Mouse (Mus musculus) frontal cortex, postnatal 25 days (tissue): ENCODE measurements at regions not wholly inside any gene's neighbourhood (a gene's known extent, or its start where the extent isn't known, plus 50 kb on each side); places are given as distances from the start of the nearest gene placed in this dataset.

Experiments
- DNase-seq, 2 experiments: peaks; one replicate each; pipeline ENCODE4 v3.0.0; 2022; ENCODE audit warnings: low spot score in 2 of 2

DNA sequence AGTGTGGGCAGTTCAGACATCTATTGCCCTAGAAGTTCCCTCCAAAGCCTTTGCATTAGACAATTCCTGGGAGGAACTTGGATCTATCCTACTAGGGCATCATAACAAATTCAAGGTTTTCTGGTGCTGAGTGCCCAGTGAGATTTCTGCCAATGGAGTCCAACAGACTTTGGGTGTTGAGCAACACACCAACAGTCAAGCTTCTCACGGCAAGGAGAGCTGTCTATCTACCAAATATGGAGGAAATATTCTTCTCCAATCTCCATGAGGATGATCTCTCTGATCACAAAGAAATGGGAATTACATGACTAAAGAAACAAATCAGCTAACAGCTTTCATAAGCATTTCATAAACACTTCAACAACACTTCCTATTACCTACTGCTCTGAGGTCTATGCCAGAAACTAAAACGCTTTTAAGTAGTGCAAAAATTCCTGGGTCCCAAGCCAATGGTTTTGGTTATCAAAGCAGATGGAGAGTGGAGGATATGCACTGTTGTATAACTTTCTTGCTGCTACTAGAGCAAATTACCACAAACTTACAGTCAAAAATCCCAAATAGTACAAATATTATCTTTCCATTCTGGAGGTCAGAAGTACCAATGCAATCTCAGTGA, 351.8 kb upstream of the Atp2b1 start:
- no peak for DNase-seq

DNA sequence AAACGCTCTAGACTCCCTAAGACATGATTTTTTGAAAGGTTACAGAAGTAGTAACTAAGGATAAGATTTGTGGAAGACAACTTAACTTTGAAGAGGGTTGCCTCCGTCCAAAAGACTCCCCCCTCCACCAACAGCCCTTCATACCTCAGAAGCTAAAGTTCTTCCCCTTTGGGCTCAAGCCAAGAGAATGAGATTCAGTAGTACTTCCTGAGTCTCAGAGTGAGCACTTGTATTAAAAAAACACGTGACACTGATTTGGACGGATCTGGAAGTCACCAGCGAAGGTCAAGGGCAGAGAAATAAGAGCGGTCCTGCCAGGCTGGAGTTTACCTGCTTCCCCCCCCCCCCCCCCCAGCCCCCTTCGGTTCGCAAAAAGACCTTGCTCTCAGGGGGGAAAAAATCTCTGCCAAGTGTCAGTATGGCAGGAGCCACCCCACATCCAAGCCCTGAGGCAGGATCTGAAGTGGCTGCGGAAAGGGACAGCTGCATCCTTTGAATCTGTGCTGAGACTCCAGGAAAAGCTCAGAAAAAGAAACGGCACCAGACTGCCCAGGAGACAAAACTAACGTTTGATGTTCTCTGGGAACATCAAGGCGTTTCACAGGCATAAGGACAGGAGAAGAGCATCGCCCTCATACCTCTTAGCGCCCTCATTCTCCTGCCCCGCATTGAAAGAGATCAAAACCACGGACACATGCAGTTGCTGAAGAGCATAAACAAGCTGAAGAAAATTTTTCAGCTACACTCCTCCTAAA, 341.2 kb upstream of the Atp2b1 start:
- DNase-seq = no peak

DNA sequence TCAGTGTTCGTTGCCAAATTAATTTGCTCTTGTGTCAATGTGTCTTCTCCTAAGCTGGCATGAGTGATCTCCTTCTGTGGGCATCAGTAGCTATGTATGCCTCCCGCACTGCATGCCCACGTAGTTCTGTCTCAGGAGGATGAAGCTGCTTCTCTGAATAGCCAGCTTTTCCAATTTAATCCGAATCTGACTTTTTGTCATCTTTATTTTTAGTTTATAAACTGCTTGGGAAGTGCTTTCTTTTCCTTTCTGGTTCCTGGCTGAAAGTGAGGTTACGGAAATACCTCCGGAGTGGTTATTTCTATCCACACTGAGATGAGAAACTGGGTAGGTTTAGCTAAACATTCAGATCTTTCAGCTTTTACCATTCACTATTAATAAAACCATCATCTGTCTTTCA, 337.2 kb upstream of the Atp2b1 start:
- no peak for DNase-seq

DNA sequence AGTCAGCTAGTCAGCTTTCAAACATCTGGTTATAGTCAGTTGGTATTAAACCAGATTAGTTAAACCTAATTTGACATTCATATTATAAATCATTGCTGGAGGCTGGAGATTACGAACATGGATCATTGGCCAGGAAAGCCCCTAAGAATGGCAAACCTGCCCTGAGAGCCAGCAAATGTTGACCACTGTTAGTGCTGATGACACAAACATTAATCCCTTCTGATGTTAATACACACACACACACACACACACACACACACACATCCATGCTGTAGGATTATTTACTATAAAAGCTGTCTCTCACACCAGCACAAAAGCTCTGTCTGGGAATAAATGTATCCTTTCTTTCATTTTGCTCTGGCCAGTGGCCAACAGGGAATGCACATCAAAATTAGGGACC, 329.4 kb upstream of the Atp2b1 start:
- no peak for DNase-seq

DNA sequence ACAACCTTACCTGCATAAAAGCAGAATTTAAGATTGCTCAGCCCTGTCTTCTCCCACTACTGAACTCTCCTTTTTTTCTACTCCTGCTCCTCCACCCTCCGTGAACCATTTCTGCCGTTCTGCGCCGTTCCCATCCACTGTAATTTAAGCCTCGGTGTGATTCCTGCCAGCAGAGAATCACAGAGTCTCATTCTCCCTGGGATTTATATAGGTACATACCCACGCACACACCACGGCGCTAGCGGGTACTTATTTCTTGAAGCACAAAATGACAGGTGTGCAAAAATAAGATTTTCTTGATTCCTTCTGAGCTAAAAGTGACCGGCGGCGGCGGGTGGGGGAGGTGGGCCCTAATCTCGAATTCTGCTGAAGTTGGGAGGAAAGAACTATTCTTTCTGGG, 324.5 kb upstream of the Atp2b1 start:
- peak in 1 of 2 experiments; percentile 34 for DNase-seq

DNA sequence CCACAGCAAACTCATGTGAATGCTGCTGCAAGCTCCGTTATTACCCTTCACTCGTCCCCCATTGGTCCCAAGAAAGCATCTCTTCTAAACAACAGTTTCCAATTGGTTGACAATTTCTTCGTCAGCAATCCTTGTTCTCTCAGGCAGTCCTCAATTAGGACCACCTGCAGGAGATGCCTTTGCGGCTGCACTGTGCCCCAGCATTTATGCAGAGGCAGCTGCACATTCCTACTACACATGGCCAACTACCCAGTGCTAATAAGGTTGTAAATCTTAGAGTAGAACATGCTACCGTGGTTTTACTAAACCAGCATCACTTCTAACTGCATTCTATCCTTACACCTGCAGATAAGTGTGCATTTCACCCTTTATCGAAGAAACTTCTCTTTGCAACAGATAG, 322.1 kb upstream of the Atp2b1 start:
- no peak for DNase-seq

DNA sequence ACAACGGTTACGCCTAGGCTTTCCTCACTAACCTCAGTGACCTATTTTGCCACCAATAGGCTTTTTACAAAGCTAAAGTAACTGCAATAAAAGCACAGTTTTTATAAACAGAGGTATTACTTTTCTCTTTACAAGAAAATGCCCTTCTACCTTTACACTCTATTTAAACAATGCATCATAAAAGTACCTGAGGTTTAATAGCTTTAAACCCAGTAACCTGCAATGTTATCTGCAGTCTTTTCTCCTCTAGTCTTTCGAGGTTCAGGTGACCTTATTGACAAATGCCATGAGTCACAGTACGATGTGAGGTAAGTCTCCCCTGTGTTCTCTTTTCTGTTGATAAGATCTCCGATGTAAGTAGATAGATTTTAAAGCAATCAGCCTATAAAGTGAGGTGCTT, 320.3 kb upstream of the Atp2b1 start:
- no peak for DNase-seq

DNA sequence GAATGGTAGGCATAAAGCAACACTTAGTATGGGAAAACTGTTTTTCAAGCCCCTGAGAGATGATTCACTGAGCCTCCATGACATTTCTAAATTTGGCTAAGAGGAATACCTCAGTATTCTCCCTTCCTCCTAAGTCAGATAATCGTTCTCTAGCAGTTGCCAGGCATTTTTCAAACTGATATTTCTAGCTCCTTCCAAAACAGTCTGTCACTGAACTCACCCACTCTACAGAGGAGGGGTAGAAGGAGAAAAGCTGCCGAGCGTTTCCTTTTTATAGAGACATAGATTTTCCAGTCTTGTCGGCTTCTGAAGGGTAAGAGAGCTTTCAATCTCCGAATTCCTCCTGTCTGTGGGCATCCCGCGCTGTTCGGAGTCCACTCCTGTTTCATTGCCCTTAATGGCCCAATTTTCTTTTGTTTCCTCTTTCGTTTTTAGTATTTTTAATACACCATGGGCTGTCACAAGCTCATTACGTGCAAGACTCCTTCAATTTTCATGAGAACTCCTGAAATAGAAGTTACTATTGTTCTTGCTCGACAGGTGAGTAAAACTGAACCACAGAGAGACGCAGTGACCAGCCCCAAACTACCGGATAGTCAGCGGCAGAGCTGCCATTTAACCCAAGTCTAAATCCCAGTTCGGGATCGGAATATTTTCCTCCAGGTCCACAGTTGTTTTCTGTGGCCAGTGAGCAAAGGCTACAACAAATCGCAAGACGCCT, 305.8 kb upstream of the Atp2b1 start:
- DNase-seq = peak in 1 of 2 experiments; percentile 14

DNA sequence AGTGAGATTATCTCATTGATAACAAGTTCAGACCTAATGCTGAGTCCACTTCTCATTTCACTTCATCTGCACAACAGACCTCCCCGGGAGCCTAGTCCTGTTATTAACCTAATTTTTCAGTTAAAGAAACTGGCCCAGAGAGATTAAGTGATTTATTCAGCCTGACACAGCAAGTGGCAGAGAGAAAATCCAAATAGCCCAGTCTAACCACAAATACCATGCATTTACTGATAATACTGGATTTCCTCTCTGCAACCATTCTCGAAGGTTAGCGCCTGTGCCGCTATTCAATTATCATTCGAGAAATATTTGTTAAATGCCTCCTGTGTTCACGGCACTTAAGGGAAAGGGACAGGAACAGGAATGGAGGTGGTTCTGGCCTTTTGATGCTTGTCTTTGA, 303.5 kb upstream of the Atp2b1 start:
- DNase-seq = no peak

DNA sequence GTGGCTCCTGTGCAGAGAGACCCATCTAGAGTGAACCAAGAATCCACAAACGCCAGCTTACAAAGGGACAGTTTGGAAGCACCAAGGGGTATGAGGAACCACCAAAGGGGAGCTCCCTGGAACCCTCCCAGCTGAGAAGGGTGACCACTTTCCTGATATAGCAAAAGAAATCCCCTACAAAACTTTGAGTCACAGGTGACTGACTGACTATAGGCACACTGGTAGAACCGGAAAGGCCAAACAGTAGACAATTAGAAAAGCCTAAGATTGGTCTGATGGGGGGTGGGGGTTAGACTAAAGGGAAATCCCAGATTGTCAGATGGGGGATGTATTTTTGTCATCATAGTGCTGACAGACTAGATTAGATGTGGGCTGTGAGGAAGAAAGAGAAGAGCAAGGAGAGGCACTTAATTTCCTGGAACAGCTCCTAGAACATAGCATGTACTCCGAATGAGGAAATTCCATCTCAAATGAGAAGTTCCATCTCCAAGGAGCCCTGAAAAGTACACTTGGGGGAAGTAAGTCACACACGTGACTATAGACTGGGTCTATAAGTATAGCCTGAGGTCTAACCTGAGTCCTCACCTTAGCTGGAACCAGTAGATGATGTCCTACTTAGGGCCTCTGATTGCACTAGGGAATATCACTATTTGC, 302.4 kb upstream of the Atp2b1 start:
- DNase-seq = no peak

DNA sequence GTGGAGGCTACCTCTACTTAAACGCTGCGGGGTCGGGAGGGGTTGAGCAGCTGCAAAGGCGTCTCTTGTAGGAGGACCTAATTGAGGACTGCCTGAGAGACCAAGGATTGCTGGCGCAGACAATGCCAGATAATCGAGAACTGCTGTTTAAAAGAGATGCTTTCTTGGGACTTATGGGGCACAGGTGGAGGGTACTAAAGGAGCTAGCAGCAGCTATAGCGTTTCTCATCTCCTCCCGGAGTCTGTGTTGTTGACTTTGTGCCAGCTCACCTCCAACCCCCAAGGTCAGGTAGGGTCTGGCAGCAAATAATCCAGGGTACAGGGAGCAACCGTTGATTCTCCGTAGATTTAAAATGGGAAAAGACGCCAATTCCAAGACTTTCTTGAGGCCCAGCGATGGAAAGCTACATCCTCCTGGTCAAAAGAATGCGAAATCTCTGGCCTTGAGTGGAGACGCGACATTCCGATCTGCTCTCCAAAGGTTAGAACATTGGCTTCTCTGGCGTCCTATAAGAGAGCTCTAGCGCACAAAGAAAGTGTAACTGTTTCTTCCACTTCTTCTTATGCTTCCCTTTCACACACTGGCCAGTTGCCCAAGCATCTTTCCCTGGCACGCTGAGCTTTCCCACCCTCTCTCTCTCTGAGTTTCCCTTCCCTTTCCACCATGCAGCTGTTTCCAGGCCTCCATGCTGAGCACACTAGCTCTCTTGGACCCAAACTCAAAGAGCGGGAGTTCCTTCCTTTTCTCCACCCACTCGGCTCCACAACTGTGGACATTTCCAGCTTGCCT, 295.3 kb upstream of the Atp2b1 start:
- no peak for DNase-seq

DNA sequence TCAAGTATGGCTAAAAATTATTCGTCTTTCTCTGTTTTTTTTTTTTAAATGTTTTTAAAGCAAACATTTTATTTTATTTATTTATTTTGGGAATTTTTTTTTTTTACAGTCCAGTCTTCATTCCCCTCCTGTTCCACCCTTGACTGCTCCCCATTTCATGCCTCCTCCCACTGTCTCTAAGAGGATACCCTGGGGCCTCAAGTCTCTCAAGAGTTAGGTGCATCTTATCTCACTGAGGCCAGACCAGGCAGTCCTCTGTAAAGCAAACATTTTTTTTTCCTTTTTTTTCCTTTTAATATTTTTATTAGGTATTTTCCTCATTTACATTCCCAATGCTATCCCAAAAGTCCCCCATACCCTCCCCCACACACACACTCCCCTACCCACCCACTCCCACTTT, 290.1 kb upstream of the Atp2b1 start:
- DNase-seq = no peak

DNA sequence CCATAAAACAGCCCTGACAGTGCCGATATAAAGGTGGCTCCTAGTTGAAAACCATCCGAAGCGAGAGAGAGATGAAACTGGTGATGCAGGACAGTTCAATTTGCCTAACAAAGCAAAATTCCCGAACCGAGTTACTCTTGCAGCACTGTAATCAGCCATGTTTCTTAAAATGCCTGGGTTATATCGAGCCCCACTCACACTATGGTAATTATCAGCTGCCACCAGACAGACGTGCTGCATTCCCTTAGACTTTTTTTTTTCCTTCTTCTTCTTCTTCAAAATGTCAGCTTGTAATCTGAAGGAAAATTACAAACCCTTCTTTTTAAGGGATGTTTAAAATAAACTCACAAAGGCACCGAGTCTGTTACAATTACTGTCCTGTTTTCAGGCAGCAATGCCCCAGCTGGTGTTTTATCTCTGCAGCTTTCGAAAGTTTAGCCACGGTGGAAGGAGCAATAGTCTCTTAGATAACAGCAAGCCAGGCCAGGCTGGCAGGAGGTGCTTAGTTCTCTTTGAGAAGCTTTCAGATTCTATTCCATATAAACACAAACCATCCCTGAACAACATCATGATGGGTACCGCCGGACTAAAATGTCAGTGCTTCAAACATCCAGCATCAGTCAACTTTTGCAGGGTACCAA, 289.4 kb upstream of the Atp2b1 start:
- no peak for DNase-seq

DNA sequence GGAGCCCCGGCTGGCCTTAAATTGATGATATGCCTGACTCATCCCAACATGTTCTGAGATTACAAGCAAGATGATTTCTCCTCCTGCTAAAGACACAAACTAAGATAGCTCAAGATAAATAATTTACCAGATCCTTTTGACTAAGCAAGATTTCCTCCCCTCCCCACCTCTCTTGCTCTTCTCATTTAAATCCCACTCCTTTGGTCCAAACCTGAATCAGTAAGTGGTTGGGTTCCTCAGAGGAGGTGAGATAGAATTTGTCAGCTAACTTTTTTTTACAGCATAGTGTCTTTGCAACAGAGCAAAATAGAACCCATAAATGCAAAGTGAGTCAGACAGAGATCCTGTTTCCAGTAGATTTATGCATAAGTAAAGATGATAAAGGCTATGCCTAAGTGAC, 286.0 kb upstream of the Atp2b1 start:
- DNase-seq = no peak

DNA sequence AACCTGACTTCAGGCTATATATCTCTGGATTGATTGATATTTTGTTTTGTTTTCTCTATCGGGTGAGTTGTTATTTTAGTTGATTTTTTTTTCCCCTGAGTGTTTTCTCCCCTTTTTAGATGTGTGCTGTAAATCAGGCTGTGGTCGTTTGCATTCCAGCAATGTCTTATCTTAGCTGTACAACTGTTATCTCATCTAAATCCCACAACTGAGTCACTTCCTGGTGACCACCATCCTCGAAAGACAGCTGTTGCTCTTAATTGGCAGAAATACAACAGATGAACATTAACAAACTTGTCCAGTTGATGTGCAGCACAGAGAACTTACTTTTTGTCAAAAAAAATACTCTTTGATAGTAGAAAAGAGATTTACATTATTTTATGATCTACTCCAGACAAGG, 285.0 kb upstream of the Atp2b1 start:
- DNase-seq = no peak

DNA sequence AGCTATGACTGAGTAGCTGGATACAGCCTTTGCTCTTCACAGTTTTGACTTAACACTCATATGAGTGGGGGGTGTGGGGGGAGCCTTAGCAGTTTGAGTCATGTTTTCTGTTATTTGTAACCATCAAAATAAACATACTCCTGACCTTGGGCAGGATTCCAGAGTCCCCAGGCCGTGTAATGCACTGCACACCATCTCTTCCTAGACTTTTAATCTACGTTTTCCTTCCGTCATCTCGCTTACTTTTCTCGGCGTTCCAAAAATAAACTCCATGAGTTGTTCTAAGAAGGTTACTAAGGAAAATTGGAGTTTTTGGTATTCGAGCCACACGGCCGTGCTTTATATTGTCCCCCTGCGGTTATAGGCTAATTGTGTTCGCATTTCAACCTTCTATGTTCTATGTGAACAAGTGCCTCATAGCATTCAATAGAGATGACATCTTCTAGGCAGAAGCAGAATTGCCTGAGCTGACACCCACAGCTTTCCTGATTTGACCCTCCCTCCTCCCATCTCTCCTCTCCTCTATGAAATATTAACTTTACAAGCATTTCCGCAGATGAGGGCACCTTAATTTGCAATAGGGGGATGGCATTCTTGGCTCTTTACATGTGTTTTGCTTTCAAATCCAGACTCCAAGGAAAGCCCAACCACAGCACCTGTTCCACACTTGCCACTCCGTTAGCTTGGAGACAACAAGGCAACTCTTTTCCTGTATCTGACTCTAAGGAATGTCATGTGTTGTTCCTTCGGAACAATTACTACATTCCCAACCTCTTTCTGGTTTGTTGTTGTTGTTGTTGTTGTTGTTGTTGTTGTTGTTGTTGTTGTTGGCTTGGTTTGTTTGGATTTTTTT, 276.2 kb upstream of the Atp2b1 start:
- no peak for DNase-seq

DNA sequence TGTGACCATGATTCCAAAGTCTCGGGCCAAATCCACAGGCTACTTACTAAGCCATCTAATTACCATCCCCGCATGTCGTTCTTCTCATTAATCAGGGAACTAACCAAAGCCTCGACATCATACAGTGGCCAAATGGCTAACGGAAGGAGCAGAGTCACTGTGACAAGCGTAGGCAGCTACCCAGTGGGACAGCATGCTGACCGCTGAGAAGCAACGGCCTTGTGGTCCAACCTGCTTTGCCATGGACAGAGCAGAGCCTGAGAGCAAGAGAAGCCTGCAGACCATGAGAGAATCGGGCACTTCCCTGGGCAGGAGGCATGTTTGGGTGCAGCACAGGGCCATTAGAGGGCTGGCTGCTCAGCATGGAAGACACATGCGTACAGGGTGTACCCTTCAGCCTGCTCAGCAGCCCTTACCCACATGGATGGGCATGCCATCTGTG, 268.5 kb upstream of the Atp2b1 start:
- DNase-seq = no peak

DNA sequence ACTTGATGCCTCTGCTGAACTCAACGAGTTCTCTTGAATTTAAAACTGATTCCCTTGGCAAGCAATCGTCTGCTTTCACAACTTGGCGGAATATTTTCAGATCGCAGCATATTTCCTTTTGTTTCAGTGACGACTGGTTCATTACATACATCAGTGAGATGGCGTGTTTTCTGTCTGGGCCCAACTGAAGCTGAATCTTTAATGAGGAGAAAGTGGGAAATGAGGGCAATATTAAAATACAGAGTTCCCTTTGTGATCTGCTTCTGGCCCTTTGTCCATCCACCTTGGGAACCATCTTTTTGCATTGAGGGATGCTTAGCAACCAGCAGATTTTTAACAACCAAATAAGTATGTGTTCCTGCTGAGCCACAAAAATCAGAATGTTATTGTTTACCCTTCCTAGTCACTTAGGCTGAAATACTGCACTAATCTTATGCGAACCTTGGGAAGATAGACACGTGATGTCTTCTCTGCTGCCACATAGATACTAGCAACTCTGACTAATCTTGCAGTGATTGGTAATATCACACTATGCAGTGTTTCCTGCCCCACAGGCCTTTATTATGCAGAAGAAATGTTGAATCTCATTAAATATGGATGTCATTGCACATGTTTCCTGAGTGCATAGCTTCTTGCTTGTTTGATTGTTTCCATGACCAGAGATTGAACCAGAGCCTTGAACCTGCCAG, 267.8 kb upstream of the Atp2b1 start:
- DNase-seq = no peak

DNA sequence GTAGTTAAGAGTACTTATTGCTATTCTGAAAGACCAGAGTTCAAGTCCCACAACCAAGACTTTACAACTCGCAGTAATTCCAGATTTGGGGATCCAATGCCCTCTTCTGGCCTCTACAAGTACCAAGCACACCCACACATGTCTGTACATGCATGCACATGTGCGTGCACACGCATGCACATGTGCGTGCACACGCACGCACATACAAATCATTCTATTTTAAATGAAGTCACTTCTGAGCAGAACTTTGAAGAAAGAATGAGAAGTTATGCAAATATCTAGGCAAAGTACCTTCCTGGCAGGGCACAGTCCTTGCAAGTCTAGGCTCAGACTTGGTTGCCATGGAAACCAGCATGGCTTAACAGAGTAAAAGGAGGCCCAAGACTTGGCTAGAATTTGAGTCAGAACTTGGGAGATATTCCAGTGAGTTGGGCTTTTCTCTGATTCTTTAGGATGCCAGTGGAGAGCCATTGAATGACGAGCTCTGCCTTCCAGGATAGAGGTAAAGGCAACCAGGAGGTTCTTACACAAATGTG, 265.4 kb upstream of the Atp2b1 start:
- no peak for DNase-seq
